Mouse (Mus musculus) myocyte (in vitro differentiated cells): ENCODE measurements around the gene Ugt1a10.

Experiments used
- CEBPB ChIP-seq: IDR thresholded peaks from 2 replicates; pipeline ENCODE4 v1.6.1; 2011; ENCODE audit warnings: mild to moderate bottlenecking, moderate library complexity; ENCODE audit not compliant: poor library complexity, insufficient read depth, severe bottlenecking
- E2F4 ChIP-seq: IDR thresholded peaks from one replicate; pipeline ENCODE4 v1.6.1; 2011; ENCODE audit warnings: mild to moderate bottlenecking, control low read depth, moderate library complexity; ENCODE audit not compliant: insufficient read depth
- MAX ChIP-seq: IDR thresholded peaks from one replicate; pipeline ENCODE4 v1.6.1; 2011; ENCODE audit warnings: low read depth, mild to moderate bottlenecking, control low read depth
- MYOD1 ChIP-seq, 3 experiments: IDR thresholded peaks; one replicate each; pipeline ENCODE4 v1.6.1; 2011; ENCODE audit warnings: control low read depth in 2 of 3, low read depth in 2 of 3, mild to moderate bottlenecking in 2 of 3, moderate library complexity in 1 of 3; ENCODE audit not compliant: insufficient read length in 2 of 3, control insufficient read depth in 1 of 3
- MYOG ChIP-seq, 3 experiments: IDR thresholded peaks; one replicate each; pipeline ENCODE4 v1.6.1; 2011; ENCODE audit warnings: control low read depth in 2 of 3, low read depth in 2 of 3, mild to moderate bottlenecking in 2 of 3; ENCODE audit not compliant: insufficient read length in 2 of 3, control insufficient read depth in 1 of 3, insufficient read depth in 1 of 3
- POLR2A ChIP-seq: IDR thresholded peaks from one replicate; pipeline ENCODE4 v1.6.1; 2011; ENCODE audit warnings: low read depth, mild to moderate bottlenecking, control low read depth, moderate library complexity; ENCODE audit not compliant: insufficient read length
- POLR2AphosphoS2 ChIP-seq: IDR thresholded peaks from one replicate; pipeline ENCODE4 v1.6.1; 2011; ENCODE audit warnings: low read depth, control low read depth; ENCODE audit not compliant: insufficient read length
- REST ChIP-seq: IDR thresholded peaks from one replicate; pipeline ENCODE4 v1.6.1; 2011; ENCODE audit warnings: mild to moderate bottlenecking, control low read depth, moderate library complexity; ENCODE audit not compliant: insufficient read depth, insufficient read length
- TCF12 ChIP-seq: IDR thresholded peaks from one replicate; pipeline ENCODE4 v1.6.1; 2011; ENCODE audit warnings: mild to moderate bottlenecking, control low read depth; ENCODE audit not compliant: poor library complexity, insufficient read depth, severe bottlenecking
- TCF3 ChIP-seq: IDR thresholded peaks from one replicate; pipeline ENCODE4 v1.6.1; 2011; ENCODE audit warnings: low read depth, control low read depth; ENCODE audit not compliant: insufficient read length
- USF1 ChIP-seq: IDR thresholded peaks from one replicate; pipeline ENCODE4 v1.6.1; 2011; ENCODE audit warnings: low read depth, mild to moderate bottlenecking, control low read depth, moderate library complexity

- TF ChIP-seq E2F4: no peak
- no peak for TF ChIP-seq POLR2A
- TF ChIP-seq POLR2AphosphoS2: no peak
- TF ChIP-seq MAX: no peak
- no peak for TF ChIP-seq REST
- no peak for TF ChIP-seq USF1
- no peak for TF ChIP-seq TCF12
- TF ChIP-seq MYOG (IDR thresholded peaks at IDR 0.05; ENCODE audit: control insufficient read depth in 1 of 3, insufficient read depth in 1 of 3, insufficient read length in 2 of 3, low read depth in 2 of 3): no peak
- TF ChIP-seq MYOD1 (IDR thresholded peaks at IDR 0.05; ENCODE audit: control insufficient read depth in 1 of 3, insufficient read length in 2 of 3, low read depth in 2 of 3): no peak
- TF ChIP-seq CEBPB: no peak
- TF ChIP-seq TCF3: no peak
Measured at GRCm38 (mm10) chr1:88234248-88234610, 179.0 kb downstream of the Ugt1a10 start.
